Mouse (Mus musculus) 3134 (cell line): Measurements from ENCODE around the gene Foxr1.
A peak's percentile ranks its signal among the peaks of the same experiment; 100 is the strongest.
"Not testable (repeated sequence)": the region's sequence is repeated elsewhere in the genome, so short reads cannot be mapped to it uniquely, and the experiment has no call there.

ENCODE experiments used
- DNase-seq: peaks from one replicate; pipeline ENCODE4 v3.0.0-alpha.2; 2011; ENCODE audit warnings: low spot score; ENCODE audit not compliant: insufficient read length; ENCODE audit errors: extremely low read depth

Gene Foxr1

DNA sequence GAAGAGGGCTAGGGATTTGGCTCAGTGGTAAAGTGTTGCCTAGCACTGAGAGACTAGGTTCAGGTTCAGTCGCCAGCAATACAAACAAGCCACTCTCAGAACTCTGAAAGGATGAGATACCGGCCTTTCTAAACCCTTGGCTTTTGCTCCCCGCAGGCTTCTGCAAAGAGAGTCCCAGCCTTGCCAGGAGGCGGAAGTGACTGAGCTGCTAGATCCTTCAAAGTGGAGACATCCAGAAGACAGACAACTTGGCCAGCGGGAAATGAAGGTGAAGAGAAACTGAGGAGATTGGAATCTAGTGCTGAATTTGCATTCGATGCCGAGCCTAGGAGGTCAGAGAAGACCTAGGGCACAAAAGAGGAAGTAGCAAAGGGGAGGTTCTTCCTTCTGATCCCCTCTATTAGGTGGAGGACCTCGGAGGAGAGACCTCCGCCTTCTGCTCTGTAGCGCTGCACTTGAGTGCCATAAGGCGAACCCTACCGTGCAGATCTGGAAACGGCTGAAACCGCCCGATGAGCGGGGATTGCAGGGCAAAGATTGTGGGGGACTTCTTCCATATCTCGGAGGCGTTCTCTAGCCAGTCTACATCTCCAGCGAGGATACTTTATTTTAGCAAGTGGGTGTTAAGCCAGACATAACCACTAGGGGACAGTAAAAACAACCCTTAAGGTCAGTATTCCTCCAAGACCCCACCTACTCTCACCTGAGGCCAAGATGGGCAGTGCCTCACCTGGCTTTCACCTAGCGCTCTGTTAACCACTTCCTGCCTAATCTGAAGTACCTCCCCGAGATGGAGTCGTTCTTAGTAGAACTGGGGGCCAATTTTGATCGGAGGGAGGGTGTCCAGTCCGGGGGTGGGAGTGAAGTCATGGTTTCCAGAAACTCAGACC lies 36.6 kb upstream of the Foxr1 start:
- DNase-seq = peak; percentile 39

DNA sequence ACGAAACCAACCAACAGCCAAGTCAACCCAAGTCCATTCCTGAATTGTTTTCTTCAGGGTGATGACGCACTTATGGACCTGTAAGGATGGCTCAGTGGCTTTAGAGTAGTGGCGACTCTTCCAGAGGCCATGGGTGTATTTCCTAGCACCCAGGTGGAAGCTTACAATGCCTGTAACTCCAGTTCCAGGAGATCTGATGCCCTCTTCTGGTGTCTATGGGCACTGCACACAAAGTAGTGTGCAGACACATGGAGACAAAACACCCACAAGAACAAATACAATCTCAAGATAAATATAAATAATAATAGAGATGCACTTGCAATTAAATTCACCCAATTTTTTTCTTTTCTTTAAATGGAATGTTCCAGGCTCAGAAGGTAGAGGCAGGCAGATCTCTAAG lies 35.0 kb upstream of the Foxr1 start:
- no peak for DNase-seq

DNA sequence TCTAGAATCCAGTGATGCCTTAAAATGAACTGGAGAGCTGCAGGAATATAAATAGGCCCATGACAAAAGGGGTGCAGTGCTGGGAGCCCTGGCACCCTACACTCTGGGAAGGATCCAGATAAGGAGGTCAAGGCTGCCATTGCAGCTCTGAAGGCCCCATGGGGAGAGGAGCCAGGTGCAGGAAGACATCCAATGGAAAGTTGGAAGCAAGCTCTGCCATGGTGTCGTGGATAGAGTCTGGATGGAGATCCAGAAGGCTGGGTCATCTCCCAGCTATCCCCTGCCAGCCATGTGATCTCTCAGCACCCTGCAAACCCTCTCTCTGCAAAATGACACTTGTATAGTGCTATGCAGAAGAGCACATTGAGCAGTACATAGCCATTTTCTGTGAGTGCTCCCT lies 33.4 kb upstream of the Foxr1 start:
- no peak for DNase-seq

DNA sequence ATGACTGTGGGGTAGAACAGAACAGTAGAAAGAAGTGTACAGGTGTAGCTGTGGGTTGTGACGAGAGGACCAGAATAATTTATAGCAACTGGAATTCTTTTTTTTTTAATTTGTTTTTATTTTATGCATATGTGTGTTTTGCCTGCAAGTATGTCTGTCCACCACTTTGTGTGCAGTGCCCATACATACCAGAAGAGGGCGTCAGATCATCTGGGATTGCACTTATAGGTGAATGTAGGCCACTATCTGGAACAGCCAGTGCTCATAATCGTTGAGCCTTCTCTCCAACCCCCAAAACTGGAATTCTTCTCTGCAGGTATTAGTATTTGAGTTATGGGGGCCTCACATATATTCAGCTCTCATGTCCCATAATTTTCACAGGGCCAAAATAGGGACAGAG lies 32.2 kb upstream of the Foxr1 start:
- no peak for DNase-seq

DNA sequence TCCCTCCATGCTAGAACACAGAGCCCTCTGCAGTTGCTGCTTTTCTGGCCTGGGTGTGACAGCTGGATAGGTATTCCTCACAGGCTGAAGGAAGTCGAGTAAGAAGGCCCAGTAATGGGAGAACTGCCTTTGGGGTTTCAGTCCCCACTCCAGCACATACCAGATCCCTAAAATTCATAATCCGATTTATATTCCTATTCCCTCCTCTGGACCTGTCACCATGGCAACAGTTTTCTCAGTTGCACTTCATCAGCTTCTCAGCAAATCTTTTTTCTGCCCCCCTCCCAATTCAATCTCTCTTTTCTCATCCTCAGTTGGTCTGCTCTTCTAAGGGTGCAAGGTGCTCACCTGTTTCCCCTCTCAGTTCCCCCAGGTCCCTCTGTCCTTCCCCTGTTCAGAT lies 27.9 kb upstream of the Foxr1 start:
- DNase-seq = no peak

DNA sequence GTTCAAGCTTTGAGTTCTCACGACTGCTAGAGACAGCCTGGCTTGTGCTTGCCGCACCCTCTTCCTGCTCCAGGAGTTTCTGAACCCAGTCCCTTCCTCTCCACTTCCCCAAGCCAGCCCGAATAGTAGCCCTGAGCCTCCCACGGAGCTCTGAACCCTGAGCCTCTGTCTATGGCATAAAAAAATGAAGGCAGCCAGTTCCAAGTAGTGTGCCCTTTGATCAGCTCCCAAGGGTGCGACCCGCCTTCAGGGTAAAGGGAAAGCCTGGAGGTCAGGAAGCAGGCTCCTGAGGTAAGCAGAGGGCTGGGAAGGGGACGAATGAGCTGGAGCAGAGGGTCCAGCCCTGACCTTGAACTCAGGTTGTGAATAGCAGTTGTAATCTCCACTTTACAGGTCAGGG lies 27.3 kb upstream of the Foxr1 start:
- DNase-seq = no peak

DNA sequence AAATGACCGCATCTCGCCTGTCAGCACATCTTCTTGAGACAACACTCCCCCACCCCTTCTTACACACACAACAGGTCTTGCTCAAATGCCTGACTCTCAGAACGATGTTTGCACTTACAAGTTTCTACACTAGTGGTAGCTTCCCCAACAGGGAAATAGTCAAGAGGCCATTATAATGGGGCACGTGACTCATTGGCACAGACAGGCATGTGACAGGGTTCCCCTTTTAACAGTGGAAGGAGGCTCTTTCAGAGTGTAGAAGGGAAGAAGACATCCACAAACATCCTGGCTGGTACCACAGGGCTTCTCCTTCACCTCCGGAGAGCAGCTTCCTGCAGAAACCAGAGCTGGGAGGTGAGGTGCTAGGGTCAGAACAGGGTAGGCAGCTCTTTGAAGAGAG lies 21.0 kb upstream of the Foxr1 start:
- no peak for DNase-seq

DNA sequence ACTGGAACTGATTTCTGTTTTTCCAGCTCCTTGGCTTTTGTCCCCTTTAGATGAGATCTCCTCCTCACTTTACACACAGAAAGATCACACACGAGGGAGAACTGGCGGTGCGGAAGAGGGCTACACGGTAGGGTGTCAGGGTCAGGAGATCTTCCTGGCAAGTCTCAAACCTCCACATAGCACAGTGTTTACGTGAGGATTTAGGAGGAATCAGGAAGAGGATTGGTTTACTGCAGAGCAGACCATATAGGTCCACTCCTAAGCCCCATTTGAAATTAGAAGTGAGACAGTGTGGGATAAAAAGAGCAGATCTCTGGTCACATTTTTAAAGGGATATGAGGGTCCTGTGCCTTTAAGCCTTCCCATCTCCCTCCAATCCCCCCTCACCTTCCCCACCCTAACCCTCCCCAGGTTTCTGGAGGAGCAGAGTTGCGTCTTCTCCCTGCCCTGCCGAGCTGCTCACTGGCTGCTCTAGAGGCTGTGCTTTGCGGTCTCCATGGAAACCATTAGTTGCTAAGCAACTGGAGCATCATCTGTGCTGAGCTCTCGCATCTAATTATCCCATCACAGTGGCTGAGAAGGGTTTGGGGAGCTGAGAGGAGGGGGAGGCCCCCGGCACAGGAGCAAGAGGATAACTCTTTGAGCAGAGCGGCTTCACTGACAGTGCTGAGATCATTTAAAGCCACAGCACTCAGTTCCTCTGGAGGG lies 16.3 kb upstream of the Foxr1 start:
- DNase-seq = no peak

DNA sequence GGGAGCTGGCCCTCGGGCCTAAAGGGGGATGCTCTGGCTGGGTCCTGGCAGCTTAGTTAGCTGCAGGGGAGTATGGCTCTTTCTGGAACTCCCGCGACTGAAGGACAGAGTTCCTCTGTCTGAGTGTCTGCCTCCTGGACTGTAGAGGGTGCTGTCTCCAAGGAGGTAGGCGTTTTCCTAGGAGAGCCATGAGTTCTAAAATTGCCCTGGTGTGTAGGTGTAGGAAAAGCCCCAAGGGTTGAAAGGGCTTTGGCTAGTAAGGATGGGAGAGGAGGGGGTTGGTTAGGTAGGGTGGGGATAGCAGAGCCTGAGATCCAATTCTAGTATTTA lies 13.9 kb upstream of the Foxr1 start, which contains the start of gene Upk2:
Upk2 (minus strand) TSS at position 86 of the 330 bp plus-strand sequence.
- DNase-seq = no peak

DNA sequence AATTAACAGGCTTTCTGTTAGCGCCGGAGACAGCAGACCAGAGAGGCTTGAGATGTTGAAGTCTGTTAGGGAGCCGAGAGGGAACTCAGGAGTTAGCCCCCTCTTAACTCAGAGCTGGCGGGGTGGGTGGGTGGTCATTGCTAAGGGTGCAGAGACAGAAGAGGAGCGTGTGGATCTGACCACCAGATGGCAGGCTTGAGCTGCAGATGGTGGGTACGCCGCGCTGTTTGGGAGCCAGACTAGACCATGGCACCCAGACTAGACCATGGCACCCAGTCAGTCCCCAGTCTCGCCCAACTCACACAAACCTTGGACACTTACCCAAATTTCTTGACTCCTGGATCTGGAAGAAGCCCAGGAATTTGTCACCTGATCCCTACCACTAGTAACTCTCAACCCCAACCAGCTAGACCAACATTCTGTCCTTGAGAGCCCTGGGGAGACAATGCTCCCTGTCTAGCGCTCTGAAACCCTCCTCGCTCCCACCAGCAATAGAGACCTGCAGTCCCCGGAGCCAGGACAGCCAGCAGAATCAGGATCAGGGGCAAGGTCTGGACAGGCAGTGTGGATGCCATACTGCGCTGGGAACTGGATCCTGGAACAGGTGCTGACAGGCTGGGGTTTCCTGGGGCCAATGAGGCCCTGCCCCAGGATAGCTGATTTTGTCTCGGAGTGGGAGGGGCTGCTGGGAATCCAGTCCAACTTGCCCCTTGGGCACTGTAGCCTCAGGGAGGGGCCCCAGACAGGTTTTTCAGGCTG lies 13.4 kb upstream of the Foxr1 start:
- peak; percentile 44 for DNase-seq

DNA sequence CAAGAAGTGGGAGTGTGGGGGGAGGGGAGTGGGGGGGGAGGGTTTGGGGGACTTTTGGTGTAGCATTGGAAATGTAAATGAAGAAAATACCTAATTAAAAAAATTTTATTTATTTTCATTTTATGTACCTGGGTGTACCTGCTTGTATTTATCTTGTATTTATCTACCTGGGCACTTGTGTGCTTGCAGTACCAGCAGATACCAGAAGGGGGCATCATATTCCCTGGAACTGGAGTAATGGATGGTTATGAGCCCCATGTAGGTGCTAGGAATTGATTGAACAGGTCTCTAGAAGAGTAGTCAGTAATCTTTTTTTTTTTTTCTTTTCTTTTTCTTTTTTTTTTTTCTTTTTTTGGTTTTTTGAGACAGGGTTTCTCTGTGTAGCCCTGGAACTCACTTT lies 9.5 kb upstream of the Foxr1 start:
- no peak for DNase-seq

DNA sequence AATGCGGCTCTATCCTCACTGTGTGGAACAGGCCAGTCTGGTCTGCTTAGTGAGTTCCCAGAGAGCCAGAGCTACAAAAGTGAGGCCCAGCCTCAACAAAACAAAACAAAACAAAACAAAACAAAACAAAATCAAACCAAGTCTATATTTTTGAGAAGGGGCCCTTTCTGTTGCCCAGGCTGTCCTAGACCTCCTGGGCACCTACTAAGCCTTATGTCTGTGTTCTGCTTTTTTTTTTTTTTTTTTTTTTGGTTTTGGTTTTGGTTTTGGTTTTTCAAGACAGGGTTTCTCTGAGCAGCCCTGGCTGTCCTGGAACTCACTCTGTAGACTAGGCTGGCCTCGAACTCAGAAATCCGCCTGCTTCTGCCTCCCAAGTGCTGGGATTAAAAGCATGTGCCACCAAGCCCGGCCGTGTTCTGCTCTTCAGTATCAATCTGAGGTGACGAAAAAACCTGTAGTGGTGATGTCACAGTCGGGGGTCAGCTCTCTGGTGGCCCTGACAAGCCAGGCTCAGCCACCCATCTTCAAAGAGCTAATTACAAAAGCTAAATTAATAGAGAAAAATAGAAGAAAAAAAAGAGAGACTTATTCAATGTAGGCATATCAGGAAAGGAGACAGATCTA lies 3.6 kb upstream of the Foxr1 start:
- not testable (repeated sequence) for DNase-seq

DNA sequence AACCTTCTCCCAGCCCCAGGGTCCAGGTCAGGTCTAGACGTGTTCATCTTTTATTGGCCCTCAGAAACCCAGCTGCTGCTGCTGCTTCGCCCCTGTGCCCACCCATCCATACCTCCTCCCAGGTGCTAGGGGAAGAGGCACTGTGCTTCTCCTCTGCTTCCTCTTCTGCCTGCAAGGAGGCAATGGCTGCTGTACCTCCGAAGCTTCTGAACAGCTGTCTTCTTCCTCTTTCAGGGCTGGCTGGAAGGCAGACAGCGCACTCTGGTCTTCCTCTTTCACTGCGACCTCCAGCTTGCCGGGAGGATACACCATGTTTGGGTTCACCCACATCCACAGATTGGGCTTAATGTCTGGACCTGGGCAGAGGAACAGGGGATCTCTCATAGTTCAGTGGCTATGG lies 5.2 kb downstream of the Foxr1 start:
- DNase-seq = no peak

DNA sequence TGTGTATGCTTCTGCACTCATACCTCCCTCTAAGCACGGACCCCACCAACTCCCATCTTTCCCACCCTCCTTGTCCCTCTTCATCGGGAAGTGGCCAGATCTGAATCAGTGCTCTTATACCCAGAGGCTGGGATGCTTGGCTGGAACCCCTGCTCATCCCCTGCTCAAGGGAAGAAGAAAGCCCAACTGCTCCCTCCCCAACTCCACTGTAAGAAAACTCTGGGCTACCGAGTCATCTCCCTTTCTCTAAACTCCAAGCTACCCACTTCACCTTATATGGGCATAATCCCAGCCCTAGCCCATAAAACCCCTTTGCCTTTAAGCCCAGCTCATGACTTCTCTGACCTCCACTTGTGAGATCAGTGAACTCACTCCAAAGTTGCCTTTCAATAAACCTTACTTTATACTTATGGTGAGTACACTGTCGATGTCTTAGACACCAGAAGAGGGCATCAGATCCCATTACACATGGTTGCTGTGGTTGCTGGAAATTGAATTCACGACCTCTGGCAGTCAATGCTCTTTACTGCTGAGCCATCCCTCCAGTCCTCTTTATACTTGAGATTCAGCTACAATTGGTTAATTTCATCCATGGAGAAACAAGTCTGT lies 8.3 kb downstream of the Foxr1 start:
- no peak for DNase-seq

DNA sequence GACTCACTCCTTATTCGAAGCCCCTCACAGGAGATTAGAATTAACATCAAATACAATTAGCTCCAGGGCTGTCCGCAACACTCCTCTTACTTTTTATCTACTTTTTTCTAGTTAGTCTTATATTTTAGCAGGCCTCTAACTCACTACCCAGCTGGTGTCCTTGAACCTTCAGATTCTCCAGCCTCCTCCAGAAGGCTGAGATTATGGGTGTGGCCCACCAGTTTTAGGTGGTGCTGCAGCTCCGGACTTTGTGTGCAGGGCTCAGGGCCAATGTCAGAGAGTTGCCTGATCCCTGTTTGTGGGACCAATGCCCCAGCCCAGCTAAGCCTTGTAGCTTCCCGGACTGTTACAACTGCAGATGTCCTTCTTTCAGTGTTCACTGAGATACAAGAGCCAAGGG lies 17.4 kb downstream of the Foxr1 start:
- no peak for DNase-seq

DNA sequence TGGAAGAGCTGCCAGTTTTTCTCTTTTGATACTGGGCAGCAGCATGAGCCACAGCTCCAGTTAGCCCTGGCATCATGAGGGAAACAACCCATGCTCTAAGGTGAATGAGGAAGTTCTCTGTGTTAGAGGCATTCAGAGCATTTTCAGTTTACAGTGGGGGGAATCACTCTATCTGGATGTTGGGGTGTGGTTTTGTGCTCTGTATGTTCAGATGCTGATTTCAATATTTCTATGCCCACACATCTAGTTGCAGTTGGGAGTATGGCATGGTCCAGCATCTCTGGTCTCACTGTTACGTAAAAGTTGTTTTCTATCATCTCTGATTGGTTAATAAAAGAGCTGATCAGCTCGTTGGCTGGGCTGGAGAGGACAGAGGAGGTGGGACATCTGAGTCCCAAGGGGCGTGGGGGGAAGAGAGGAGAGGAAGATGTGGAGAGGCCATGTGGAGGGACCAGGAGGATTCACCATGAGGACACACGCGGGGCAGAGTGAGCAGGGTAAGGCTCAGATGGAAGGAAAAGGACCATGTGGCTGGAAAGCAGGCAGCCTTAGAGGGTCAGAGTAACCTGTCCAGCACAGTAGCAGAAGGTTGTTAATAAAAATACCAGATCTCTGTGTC lies 20.5 kb downstream of the Foxr1 start:
- no peak for DNase-seq

DNA sequence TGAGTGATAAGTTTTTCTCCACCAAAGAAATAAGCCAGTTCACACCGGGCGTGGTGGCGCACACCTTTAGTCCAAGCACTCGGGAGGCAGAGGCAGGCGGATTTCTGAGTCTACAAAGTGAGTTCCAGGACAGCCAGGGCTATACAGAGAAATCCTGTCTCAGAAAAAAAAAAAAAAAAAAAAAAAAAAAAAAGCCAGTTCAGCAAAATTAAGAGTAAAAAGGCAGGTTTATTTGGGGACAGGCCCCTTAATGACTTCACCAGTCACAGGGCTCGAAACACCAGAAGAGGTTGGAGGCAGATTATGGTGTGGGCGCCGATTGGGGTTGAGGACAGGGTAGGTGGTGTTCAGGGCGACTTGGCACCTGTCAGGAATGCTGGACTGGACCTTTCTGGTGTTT lies 21.2 kb downstream of the Foxr1 start:
- DNase-seq = not testable (repeated sequence)

DNA sequence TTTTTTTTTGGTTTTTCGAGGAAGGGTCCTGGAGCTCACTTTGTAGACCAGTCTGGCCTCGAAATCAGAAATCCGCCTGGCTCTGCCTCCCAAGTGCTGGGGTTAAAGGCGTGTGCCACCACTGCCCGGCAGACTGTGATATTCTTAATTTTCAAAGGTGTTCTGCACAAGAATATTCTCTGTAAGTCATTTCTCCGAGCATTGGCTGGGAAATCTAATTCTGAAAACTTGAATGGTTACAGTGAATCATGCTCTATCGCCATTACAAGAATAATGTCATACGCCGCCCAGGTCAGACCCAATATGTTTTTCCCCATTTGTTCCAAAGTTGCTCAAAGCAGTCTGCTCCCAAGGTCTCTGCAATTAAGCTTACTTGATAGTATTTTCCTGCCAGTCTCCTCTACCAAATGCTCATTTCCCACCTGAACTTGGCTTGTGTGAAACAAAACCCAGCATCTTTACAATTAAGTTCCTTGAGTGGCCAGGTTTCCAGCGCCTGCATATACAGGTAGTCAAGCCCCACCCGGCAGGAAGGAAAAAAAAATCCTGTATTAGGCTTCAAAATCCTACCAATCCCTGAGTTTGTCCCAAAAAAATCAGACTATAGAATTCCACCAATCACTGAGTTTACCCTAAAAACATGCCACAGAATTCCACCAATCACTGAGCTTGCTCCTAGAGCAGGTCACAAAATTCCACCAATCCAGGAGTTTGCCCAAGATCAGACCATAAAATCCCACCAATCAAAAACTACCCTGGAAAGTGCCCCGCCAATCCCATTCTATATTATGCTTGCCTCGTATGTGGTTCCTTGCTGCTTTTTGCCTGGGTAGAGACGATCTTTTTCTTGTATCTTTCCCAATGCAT lies 22.2 kb downstream of the Foxr1 start, which contains the start of gene Ccdc84:
Ccdc84 (minus strand) TSS at position 51 of the 867 bp plus-strand sequence.
- no peak for DNase-seq

DNA sequence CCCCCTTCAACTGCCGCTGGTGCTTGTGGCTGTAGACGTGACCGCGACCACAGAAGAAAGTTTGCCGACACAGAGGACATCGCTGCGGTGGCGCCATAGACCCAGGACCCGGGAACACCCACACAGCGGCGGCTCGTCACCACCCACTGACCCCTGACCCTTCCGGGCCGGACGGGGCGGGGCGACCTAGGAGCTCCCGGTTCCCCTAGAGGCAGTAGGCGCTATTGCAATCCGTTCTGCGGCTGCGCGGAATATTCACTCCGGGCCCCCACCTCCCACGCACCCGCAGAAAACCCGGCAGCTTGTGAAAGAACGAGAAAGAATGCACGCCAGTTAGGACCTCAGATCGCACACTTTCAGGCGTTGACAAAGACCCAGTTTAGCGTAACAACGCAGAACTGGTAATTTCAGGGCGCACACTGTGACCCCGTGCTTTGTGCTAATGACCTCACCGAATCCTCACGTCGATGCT lies 23.0 kb downstream of the Foxr1 start:
- peak; percentile 87 for DNase-seq
